Mouse (Mus musculus) induced T-regulatory cell, adult 2 months (primary cell): ENCODE data around the gene Fam185a.

Experiments used
- DNase-seq: peaks from one replicate; pipeline ENCODE4 v3.0.0-alpha.2; 2012; ENCODE audit warnings: low read depth

The Fam185a gene

GRCm38 (mm10) chr5:21426666-21427065 is 1.9 kb downstream of the Fam185a start:
- DNase-seq: no peak

GRCm38 (mm10) chr5:21434148-21434929 is 9.6 kb downstream of the Fam185a start:
- DNase-seq: peak; percentile 43

DNA sequence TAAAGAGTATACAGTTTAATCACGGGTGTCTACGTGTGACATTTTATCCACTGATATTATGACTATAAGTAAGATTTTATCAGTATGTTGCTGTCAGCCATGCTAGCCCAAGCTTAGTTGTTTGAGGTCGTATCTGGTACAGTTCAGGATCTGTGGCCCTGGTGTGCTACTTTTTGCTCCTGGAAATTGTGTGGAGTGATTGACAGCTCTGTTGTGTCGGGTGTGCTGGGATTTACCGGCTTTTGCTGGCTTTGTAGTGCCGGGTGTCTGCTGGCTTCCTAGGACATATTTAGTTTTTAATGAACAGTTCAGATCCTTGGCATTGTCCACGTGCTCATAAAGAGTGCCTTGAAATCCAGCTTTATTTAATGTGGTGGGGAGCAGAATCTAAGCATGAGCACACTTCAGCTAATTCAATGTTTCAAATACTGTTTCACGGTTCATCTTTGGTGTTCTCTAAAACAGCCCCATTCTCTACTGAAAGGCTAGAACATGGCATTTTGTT is 11.8 kb downstream of the Fam185a start:
- no peak for DNase-seq

GRCm38 (mm10) chr5:21438428-21438827 is 13.7 kb downstream of the Fam185a start:
- peak; percentile 78 for DNase-seq

- DNase-seq: no peak
These were observed 14.8 kb downstream of the Fam185a start for GRCm38 (mm10) chr5:21439446-21440110.

DNA sequence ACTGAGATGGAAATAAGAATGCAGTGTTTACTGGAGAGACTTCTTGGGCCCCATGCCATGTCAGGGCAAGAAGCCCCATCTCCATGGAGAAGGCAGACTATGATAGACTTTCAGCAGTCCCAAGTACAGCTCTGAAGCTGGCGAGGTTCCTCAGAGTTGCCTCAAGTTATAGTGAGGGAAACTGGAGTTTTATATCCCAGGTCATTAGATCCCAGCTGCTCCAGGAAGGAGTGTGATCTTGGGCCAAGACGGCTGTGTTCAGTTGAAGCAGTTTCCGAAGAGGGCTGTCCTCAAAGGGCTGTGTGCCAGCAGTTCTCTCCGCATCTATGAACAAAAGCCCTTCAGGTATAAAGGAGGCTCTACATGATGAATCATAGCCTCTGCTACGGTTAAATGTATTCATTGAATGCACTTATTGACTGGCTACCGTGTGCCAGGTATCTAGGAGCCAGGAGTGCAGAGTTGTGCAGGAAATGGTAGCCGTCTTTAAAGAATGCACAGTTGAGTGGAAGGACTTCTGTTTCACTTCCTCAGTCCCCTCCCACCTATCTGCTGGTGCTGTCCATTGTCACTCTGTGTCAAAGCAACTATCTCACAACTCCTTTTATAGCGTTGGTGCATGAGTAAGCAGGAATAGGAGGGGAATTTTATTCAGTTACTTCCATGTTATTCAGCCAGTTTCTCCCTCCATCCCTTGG is 16.2 kb downstream of the Fam185a start:
- no peak for DNase-seq

DNA sequence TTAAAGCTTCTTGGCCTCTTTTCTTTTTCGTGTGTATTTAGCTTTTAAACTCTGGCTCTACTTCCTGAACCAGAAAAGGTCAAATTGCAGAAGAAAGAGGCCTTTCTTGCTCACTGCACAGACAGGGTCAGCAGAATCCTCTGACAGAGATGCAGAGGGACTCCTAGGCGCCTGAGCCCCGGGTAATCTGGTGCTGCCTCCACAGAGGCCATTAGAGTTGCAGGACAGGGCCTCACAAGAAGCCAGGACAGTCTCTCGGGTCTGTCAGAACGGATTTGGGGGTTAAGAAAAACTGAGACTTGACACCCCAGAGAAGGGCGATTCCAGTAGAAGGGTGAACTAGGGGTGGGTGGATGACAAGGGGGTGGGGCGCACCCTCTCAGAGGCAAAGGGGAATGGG is 42.6 kb downstream of the Fam185a start:
- no peak for DNase-seq

- DNase-seq: no peak
These were observed 43.3 kb downstream of the Fam185a start for GRCm38 (mm10) chr5:21468100-21468499.

- no peak for DNase-seq
These were observed 53.7 kb downstream of the Fam185a start for GRCm38 (mm10) chr5:21478428-21478827.

GRCm38 (mm10) chr5:21479746-21480145 is 55.0 kb downstream of the Fam185a start:
- DNase-seq: no peak

- DNase-seq: no peak
These were observed 56.8 kb downstream of the Fam185a start for GRCm38 (mm10) chr5:21481521-21481920.

DNA sequence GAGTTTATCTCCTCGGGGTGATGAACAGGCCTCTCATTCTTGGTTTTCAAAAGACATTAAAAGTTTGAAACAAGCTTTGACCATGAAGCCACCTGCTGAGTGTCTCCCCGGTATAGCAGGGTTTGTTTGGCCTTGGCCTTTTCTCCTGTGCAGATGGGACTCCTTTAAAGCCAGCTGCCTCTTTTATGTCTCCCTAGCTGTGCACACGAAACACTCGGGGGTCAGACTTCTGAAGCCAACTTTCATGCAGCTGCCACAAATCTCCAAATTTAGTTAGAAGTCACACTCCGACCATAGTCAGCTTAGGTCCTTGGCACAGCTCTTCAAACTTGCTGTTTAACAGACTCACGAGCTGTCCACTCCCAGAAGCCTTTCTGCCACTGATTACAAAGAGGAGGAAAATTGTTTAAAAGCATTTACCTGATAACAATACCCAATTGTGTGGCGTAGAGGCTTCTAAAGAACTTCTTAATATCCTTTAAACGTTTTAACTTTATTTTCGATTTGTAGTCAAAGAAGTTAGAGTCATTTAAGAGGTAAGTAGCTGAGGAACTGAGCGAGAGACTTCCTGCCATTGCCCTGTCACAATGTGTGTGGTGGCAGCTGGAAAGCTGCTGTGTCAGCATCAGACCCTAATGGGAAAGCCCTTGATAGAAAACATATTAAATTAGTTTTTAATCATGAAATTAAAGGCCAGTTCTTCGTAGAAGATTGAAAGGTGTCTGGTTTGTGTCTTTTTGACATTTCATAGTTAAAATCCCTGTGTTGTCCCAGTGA is 57.9 kb downstream of the Fam185a start:
- no peak for DNase-seq

DNA sequence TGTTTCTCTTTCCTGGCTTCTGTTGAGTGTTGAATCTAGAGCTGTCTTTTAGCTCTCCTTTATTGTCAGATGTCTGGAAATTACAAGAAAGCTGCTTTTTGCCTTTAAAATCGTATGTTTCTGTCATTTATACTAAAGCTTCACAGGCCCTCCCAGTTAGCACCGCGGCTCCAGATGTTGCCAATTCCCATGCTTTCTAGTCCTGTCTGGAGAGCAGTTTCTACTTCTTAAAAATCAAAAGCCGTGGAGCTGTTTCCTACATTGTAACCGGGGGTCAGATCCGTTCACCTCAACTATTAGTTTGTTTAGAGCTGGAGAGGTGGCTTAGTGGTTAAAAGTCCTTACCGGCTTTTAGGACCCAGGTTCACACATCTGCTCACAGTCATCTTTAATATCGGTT is 58.5 kb downstream of the Fam185a start:
- DNase-seq: no peak

GRCm38 (mm10) chr5:21485197-21485829 is 60.6 kb downstream of the Fam185a start:
- DNase-seq: no peak

GRCm38 (mm10) chr5:21486798-21487197 is 62.0 kb downstream of the Fam185a start:
- no peak for DNase-seq

GRCm38 (mm10) chr5:21487306-21487705 is 62.5 kb downstream of the Fam185a start:
- DNase-seq: no peak

GRCm38 (mm10) chr5:21487716-21488115 is 63.0 kb downstream of the Fam185a start:
- DNase-seq: no peak

DNA sequence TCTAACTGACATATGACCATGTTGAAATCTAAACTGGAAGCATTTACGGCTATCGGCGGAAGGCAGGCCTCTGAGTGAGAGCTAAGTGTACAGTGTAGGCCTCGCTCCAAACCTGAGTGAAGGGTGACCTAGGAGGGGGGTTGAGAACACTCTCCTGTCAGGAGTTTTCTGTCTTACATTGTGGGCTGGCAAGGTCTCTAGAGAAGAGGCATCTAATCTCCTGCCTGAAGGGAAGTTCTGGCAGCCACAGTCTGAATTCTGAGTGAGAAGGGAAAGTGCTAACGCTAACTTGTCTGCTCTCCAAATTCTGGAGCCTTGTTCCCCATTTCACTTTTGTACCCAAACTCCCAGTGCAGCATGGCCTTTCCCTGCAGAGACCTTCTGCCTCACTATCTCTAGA is 63.7 kb downstream of the Fam185a start:
- DNase-seq: no peak

- no peak for DNase-seq
These were observed 64.4 kb downstream of the Fam185a start for GRCm38 (mm10) chr5:21489135-21489534.

- DNase-seq: no peak
These were observed 66.7 kb downstream of the Fam185a start for GRCm38 (mm10) chr5:21491469-21491868.

- DNase-seq: no peak
These were observed 67.5 kb downstream of the Fam185a start for GRCm38 (mm10) chr5:21492213-21492612.
